Mouse (Mus musculus) heart, adult 8-10 months (tissue): ENCODE measurements around the gene Rex1bd. TPM values are rescaled to one million over a fixed set of nuclear protein-coding genes. Genes with fewer than 3 reads are reported as not detected.

Experiments
- DNase-seq: peaks from one replicate; pipeline ENCODE4 v3.0.0; 2022; ENCODE audit warnings: low spot score
- total RNA-seq, 4 experiments: library from RNA; stranded (reverse); gene quantifications; 2 replicates each; pipeline ENCODE4 v1.2.4; 2022

The Rex1bd gene
- total RNA-seq, 4 experiments from 2014 or later, result 118 to 133 (median 124) TPM

GRCm38 (mm10) chr8:70502540-70502939 is 4.0 kb downstream of the Rex1bd start:
- DNase-seq, result no peak

- DNase-seq, result no peak
These were observed 4.6 kb downstream of the Rex1bd start for GRCm38 (mm10) chr8:70501820-70502529.

DNA sequence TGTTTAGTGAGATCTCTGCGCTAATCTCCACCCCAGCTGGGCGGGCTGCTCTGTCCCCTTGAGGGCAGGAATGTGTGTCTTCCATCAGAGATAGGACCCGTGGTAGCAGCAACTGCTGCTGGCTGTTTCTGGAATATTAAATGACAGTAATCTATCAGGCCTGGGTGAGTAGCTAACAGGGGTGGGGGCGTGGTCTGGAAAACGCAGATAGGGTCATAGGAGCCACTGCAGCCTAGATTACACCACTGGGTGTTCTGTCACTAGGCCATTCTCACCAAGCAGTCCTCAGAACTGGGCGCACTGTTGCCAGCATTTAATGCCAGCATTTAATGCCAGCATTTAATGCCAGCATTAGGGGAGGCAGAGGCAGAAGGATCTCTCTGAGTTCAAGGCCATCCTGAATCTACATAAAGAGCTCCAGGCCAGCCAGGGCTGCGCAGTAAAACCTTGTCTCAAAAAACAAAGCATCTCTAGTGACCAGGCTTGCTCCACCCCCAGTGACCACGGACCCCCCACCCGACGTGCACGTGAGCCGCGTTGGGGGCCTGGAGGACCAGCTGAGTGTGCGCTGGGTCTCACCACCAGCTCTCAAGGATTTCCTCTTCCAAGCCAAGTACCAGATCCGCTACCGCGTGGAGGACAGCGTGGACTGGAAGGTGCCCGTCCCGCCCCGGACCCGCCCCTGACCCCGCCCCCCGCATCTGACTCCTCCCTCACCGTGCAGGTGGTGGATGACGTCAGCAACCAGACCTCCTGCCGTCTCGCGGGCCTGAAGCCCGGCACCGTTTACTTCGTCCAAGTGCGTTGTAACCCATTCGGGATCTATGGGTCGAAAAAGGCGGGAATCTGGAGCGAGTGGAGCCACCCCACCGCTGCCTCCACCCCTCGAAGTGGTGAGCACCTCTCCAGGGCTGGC is 5.9 kb downstream of the Rex1bd start:
- DNase-seq, result no peak

DNA sequence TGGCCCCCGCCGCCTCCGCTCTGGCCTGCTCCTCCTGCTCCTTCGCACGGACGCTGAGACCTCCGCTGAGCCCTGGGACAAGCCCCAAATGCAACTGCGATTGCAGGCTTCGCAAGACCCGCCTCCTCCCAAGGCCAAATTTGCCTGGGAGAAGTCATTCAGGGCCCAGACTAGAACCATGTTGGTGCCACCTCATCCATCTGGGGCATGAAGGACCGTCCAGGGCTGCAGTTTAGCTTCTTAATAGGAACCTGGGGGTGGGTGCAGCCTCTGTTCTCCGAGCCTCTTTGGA is 10.8 kb downstream of the Rex1bd start:
- DNase-seq, result no peak

- DNase-seq, result no peak
These were observed 11.4 kb downstream of the Rex1bd start for GRCm38 (mm10) chr8:70495001-70495770.

DNA sequence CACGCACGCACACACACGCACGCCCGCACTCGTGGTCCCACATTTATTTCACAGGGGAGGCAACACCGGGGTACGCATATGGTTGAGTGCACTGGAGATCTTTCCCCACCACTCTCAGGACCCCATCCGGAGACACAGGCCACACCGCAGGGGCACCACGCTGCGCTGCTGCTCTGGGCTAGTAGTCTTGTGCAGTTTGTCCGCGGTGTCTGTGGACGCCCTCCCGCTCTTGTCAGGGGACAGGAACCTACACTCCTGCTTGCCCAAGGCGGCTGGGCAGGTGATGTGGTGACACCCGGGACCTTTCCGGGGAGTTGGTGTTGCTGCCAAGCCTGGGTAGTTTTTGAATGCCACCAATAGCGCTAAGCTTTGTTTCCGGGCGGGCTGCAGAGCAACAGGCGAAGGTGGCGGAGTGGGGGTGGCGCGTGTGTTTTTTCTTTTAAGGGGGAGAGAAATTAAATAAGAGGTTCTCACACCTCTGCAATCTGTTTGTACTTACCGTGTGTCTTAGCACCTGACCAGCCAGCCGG is 12.1 kb downstream of the Rex1bd start:
- no peak for DNase-seq

DNA sequence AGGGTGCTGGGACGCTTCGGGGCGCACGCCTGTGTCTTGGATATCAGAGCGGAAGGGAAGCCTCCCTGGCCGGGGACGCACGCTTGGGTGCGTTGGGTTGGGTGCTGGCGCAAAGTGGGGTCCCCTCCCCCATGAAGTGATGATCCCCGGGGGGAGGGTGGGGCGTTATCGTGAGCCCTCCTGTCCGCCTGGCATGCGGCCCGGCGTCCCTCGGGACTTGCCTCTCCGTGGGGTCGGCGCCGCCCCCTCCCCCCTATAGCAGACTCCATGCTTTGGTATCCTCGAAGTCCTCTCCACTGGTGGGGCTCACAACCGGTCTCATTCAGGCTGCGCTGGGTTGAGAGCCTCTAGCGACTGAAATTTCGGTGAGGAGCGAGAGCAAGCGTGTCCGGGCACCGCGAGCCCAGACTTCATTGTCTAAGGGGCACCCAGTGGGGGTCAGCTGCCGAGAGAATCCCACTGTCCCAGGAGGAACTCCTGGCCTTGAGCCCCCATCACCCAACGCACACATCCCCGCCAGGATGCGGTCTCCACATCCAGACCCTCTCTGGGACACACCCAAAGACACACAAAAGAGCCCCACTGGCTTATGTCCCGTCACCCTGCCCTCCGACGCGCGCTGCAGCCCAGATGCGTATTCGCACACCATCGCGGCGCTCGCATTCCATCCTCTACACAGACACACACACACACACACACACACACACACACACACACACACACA is 12.7 kb downstream of the Rex1bd start:
- DNase-seq, result no peak

DNA sequence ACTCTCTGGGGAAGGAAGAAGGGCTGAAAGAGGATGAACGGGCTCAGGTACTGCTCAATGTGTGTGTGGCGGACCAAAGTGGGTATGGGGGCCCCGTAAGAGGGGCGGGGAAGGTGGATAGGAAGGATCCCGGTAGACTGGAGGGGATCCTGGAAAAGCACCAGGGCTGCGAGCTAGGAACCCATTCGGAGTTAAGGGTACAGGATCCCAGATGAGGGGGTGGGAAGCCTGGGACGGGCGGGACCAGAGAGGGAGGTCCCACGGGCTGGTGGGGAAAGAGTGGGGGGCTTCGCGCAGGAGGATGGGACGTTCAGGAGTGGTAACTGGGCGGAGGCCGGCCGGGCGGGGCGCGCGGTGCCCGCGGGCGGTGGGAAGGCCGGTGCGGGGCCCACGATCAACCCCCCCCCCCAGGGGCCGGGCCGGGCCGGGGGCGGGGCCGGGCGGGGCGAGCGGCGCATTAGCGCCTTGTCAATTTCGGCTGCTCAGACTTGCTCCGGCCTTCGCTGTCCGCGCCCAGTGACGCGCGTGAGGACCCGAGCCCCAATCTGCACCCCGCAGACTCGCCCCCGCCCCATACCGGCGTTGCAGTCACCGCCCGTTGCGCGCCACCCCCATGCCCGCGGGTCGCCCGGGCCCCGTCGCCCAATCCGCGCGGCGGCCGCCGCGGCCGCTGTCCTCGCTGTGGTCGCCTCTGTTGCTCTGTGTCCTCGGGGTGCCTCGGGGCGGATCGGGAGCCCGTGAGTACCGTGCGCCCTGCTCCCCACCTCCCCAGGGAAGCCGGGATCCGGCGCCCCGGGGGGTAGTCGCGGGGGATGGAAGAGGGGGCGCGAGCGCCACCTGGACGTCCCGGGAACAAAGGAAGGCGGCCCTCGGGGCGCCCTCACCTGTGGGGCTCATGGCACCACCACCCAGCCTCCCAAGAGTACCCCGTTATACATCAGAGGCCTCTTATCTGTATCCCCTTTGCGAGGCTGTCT is 13.6 kb downstream of the Rex1bd start, which contains the start of gene Crlf1:
Gene Crlf1, plus strand, starts transcription at position 495 of the 977 bp plus-strand sequence.
- DNase-seq, result no peak

GRCm38 (mm10) chr8:70490880-70491495 is 15.6 kb downstream of the Rex1bd start:
- no peak for DNase-seq

- DNase-seq, result no peak
These were observed 16.3 kb downstream of the Rex1bd start for GRCm38 (mm10) chr8:70490061-70490879.

GRCm38 (mm10) chr8:70489576-70489975 is 17.0 kb downstream of the Rex1bd start:
- no peak for DNase-seq

GRCm38 (mm10) chr8:70488931-70489470 is 17.6 kb downstream of the Rex1bd start:
- DNase-seq, result no peak

GRCm38 (mm10) chr8:70487993-70488796 is 18.4 kb downstream of the Rex1bd start:
- no peak for DNase-seq

- DNase-seq, result no peak
These were observed 19.5 kb downstream of the Rex1bd start, which contains the start of gene Tmem59l for GRCm38 (mm10) chr8:70486941-70487520. TSS of gene Tmem59l (minus strand) at chr8:70487358.

DNA sequence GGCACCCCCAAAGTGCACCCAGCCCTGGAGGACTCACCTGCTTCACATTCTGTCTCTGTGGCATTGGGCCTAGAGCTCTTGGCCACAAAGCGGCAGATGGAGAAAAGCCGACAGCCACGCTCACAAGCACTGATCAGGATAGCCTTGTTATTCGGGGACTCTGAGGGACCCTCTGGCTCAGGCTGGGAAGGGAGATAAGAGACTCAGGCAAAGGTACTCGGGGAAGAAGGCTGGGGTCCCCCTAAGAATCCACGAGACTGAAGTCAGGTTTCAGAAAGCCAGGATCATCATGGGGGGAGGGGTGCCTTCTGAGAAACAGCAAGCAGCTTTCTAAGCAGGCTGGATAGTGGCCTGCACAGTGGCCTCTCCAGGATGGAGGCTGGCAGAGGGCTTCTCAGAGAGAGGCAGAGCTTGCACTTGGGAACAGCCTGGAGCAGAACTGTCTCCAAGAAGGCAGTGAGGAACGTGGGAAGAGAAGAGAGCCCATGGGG is 20.3 kb downstream of the Rex1bd start:
- DNase-seq, result no peak

DNA sequence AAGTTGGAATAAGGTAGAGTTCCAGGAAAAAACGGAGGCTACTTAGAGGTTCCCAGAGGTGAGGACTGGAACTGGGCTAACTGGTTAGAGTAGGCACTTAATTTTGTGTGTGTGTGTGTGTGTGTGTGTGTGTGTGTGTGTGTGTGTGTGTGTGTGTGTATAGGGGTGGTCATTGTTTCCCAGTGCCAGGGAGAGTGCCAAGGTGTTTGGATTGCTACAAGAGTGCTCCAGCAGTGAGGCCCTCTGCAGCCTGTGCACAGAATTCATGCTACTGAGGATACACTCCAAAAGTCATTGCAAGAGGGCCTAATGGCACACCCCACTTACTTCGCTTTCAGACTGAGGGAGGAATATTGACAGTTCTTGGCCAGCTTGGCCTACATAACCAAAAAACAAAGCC is 23.6 kb downstream of the Rex1bd start:
- no peak for DNase-seq

DNA sequence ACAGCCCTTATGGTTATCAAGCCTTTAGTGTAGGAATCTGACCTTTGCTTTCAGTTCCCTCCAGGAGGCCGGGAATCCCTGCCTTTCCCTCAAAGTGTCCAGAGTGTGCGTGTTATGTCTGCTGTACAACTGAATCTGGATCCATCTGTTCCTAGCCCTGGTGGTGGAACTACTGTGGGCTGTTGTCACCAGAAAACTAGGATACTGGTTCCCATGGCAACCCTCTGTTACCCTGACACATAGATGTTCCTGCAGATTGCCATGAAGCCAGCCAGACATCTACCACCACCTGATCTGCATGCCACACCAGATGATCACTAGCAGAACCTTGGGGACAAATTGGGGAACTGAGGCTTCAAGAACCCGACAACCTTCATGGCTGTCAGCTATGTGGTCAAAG is 24.6 kb downstream of the Rex1bd start:
- no peak for DNase-seq
